Mouse (Mus musculus) left cerebral cortex, postnatal 10 days (tissue): ENCODE measurements around the gene Myl3. TPM values are rescaled to one million over a fixed set of nuclear protein-coding genes. Genes with fewer than 3 reads are reported as not detected.

Source experiments
- DNase-seq, 2 experiments: peaks; one replicate each; pipeline ENCODE4 v3.0.0; 2021 to 2022; ENCODE audit warnings: low spot score in 2 of 2, mixed read lengths in 1 of 2; ENCODE audit errors: extremely low spot score in 1 of 2
- intact Hi-C: fragments of 180-260 bp; cut with DNase I; formaldehyde crosslinking; loops from one replicate; pipeline ENCODE4 v1.15.1; 2025
- total RNA-seq, 2 experiments: library from RNA; stranded (reverse); gene quantifications; 2 replicates each; pipeline ENCODE4 v1.2.3; 2021

Myl3 gene
- total RNA-seq, 2 experiments from 2014 or later: 0.39 to 0.56 TPM

- intact Hi-C loops: loop anchor here (10.0 kb wide), 1 partner anchor 223 kb away; the partner anchor contains the start of gene Tdgf1
Observed at GRCm38 (mm10) chr9:110722060-110722459, 19.6 kb upstream of the Myl3 start.

GRCm38 (mm10) chr9:110725721-110726135 is 15.9 kb upstream of the Myl3 start:
- intact Hi-C loops: loop anchor here (10.0 kb wide), 1 partner anchor 219 kb away; the partner anchor contains the start of gene Tdgf1
- DNase-seq: peak in 1 of 2 experiments; percentile 65

More at GRCm38 (mm10) chr9:110722060-110722459, 19.6 kb upstream of the Myl3 start:
- no peak for DNase-seq

- peak in 1 of 2 experiments; percentile 53 for DNase-seq
- intact Hi-C loops: loop anchor here (10.0 kb wide), 1 partner anchor 218 kb away; the partner anchor contains the start of gene Tdgf1
Observed at GRCm38 (mm10) chr9:110726867-110727266, 14.8 kb upstream of the Myl3 start.

DNA sequence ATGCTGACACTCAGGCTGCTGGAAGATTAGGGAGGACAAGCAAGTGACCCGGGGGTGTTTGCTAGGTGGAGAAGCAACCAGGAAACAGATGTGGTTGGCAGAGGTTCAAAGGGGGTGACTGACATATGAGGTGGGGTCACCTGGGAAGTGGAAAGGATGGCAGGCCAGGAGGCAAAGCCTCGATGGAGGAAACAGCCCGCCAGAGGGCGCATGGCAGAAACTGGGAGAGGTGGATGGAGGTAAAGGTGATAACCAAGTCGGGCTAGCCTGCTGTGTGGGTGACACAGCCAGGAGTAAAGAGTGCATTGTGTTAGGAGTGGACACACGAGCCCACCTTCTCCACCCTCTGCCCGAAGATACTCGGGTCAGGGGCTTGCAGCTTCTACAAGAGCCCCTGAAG is 11.8 kb upstream of the Myl3 start:
- no peak for DNase-seq

GRCm38 (mm10) chr9:110731859-110732258 is 9.8 kb upstream of the Myl3 start:
- no peak for DNase-seq
- intact Hi-C loops: loop anchor here (10.0 kb wide), 1 partner anchor 333 kb away; no protein-coding TSS in a partner anchor

More for the DNA sequence above, 11.8 kb upstream of the Myl3 start:
- intact Hi-C loops: loop anchor here (10.0 kb wide), 2 partner anchors 215 to 335 kb away; partner anchors contain the start of gene Tdgf1

DNA sequence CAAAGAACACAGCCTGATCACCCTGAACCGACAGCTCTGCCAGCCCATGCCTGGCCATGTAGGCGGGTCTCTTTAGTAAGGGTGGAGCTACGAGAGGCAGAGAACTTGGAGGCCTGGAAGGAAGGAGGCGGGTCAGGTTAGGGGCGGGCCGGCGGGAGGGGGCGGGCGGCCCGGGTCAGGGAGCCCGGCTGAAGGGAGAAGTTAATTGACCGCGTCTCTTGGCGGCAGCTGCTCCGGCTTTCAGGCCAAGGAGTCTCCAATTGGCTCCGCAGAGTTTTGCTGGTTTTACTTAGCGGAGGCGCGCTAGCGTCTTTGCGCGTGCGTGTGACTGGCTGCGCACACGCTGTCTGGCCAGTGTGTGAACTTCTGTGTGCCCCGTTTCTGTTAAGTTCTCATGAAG is 9.0 kb upstream of the Myl3 start:
- DNase-seq: peak; percentile 40 to 82

DNA sequence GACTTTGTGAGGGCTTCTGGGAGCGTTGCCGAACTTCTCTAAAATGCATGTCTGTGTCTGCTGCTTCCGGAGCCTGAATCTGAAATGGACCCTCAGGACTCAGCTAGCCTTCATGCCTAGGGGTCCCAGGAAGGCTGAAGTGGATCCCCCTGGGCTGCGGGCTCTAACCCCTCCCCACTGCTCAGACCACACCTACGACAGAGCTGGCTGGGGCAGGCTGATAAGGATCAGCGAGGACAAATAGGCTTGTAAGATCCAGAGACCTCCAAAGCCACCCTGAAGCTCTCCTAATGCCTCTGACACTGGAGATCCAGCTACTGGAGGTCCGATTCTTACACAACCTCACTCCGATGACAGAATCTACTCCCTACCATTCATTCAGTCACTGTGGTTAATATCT is 8.6 kb upstream of the Myl3 start:
- intact Hi-C loops: loop anchor here (10.0 kb wide), 1 partner anchor 332 kb away; no protein-coding TSS in a partner anchor
- no peak for DNase-seq

More for the DNA sequence above, 9.0 kb upstream of the Myl3 start:
- intact Hi-C loops: loop anchor here (10.0 kb wide), 1 partner anchor 332 kb away; no protein-coding TSS in a partner anchor

DNA sequence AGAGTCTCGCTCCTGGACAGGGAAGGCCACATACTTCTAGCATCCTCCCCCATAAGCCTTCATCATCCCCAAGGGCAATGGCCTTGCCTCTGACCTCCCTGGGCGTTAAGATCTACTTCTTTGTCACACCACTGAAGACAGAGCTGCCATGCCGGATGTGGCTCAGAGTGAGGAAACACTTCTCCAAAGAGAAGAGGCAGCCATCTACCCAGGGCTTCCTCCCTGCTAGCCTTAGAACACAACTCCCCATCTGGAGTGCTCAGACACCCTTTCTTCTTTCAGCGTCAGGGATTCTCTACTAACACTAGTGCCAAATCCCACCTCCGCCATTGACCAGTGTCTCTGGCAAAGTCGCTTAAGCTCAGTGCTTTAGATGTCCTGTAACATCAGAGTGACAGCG is 7.5 kb upstream of the Myl3 start:
- DNase-seq: no peak
- intact Hi-C loops: loop anchor here (10.0 kb wide), 1 partner anchor 331 kb away; no protein-coding TSS in a partner anchor

DNA sequence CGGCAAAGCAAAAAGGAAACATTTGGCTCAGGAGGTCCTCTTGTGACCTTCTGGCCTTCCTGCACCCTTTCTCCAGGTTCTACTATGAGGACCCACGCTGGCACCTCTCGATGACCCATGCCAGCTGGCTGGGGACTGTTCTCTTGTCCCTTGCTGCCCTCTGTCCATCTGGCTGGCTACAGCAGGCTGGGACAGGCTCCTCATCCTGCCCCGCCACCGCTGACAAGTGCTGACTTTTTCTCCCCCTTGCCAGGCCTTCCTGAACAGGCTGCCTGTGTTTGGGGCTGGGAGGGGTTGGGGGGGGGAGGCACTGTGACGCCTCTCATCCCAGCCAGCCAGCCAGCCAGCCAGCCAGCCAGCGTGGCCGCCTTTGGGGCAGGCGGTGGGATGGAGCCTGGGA is 5.3 kb upstream of the Myl3 start:
- intact Hi-C loops: loop anchor here (10.0 kb wide), 1 partner anchor 328 kb away; no protein-coding TSS in a partner anchor
- DNase-seq: no peak

GRCm38 (mm10) chr9:110738054-110738453 is 3.6 kb upstream of the Myl3 start:
- intact Hi-C loops: loop anchor here (10.0 kb wide), 1 partner anchor 327 kb away; no protein-coding TSS in a partner anchor
- no peak for DNase-seq

- intact Hi-C loops: loop anchor here (10.0 kb wide), 1 partner anchor 325 kb away; no protein-coding TSS in a partner anchor
- DNase-seq: no peak
Observed at GRCm38 (mm10) chr9:110739961-110740360, 1.7 kb upstream of the Myl3 start.

- intact Hi-C loops: no loop called here
- DNase-seq: peak in 1 of 2 experiments; percentile 56
Observed at GRCm38 (mm10) chr9:110742295-110742950, 762 bp downstream of the Myl3 start.

DNA sequence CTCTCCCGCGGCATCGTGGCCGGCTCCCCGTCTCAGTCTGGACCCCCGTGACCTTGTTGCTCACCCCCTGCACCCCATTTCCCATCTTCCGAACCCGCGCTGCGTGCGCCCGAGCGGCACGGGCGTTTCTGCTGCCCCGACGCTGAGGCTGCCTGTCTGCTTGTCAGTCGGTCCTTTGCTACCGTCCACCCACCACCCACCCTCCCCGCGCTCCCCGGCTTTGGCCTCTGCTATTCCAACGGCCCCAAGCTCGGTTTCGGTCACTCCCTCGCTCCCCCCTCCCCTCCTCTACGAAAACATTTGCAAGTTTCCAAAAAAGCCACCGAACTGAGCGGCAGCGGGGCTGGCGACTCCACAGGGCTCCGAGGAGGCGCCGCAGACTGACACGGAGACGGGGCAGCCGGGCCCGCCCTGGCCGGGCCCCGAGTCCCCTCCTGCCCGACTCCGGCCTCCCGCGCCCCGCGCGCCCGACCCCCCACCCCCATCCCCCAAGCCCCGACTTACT is 1.3 kb downstream of the Myl3 start:
- peak in 1 of 2 experiments; percentile 59 for DNase-seq
- intact Hi-C loops: no loop called here

- DNase-seq: peak in 1 of 2 experiments; percentile 70
- intact Hi-C loops: no loop called here
Observed at GRCm38 (mm10) chr9:110743456-110744323, 2.0 kb downstream of the Myl3 start.

DNA sequence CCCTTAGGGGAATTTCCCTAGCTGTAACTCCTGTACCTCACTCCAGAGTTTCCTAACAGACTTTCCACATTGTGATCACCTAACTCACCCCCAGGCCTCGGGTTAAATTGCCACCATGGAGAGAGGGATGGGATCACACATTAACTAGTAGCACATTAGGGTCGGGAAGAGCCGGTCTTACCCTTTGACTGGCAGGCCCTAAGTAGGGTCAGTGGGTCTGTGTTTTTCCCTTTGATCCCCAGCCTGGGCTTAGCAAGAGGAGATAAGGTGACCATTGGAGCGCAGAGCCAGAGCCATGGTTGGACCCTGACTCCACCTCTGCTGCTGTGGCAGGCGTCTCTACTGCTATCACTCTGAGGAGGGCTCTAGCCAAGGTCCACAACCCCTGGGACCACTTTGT is 4.1 kb downstream of the Myl3 start:
- no peak for DNase-seq
- intact Hi-C loops: no loop called here

DNA sequence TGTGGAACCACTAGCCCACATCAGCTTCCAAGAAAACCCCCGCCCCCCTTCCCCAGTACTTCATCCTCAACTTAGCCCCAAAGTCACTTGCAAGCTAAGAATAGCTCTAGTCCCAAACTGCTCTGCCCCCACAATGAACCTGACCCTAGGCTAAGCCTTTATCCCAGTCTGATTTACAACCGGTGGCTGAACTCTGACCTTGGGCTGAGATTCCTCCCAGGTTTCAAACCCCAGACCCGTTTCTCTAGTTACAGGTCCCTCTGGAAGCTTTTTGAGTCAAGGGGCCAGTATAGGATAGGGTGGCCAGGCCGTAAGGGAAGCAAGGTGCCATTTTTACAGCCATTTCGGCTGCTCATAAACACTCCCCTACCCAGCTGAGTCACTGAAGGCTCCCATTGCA is 4.6 kb downstream of the Myl3 start:
- no peak for DNase-seq
- intact Hi-C loops: no loop called here

GRCm38 (mm10) chr9:110746961-110747360 is 5.3 kb downstream of the Myl3 start, which contains the start of gene Pth1r:
Pth1r (minus strand) TSS chr9:110747145.
- DNase-seq: no peak
- intact Hi-C loops: no loop called here

- intact Hi-C loops: no loop called here
- DNase-seq: no peak
Observed at GRCm38 (mm10) chr9:110748451-110748850, 6.8 kb downstream of the Myl3 start.
